Mouse (Mus musculus) lung, adult 2 months (tissue): Measurements from ENCODE around the gene Glrx5.

Experiments
- CTCF ChIP-seq: fragments of 200-500 bp; IDR thresholded peaks from 2 replicates; pipeline ENCODE4 v1.5.1; 2011; ENCODE audit warnings: mild to moderate bottlenecking, low read length, control low read depth; ENCODE audit not compliant: insufficient read depth
- POLR2A ChIP-seq: fragments of 200-500 bp; IDR thresholded peaks from 2 replicates; pipeline ENCODE4 v1.6.1; 2011; ENCODE audit warnings: low read depth, mild to moderate bottlenecking, control low read depth, low read length, borderline replicate concordance; ENCODE audit errors: extremely low read depth

GRCm38 (mm10) chr12:105010213-105010790, 22.2 kb upstream of the Glrx5 start:
- TF ChIP-seq CTCF, result no peak
- no peak for TF ChIP-seq POLR2A
